ENCODE assay signal across 31 mouse cellular contexts in genomic region chr1:89296691-89297090, GRCm38 (mm10).
"Had no signal": no experiment of that assay in that cellular context is flagged by ENCODE, and none has a peak within 500 bp of the region (broad histone marks: within the 10 kb centered on the region; RNA-seq: fewer than 3 reads in every experiment).

No protein-coding gene starts in this region.

- H3K27ac ChIP-seq: limb, embryonic 10.5 days; limb, embryonic 12.5 days; limb, embryonic 13.5 days; limb, embryonic 15.5 days; liver, embryonic 12.5 days; liver, embryonic 13.5 days; liver, embryonic 14.5 days; liver, embryonic 15.5 days; lung, embryonic 15.5 days; macrophage; midbrain, embryonic 10.5 days; midbrain, embryonic 12.5 days; midbrain, embryonic 13.5 days; midbrain, embryonic 15.5 days had no signal

- H3K27me3 ChIP-seq: limb, embryonic 12.5 days; limb, embryonic 13.5 days; limb, embryonic 15.5 days; liver, embryonic 15.5 days; lung, embryonic 15.5 days; midbrain, embryonic 15.5 days had no signal

- H3K9me3 ChIP-seq: limb, embryonic 10.5 days; limb, embryonic 12.5 days; limb, embryonic 13.5 days; limb, embryonic 15.5 days; liver, embryonic 12.5 days; liver, embryonic 13.5 days; liver, embryonic 15.5 days; lung, embryonic 15.5 days; midbrain, embryonic 10.5 days; midbrain, embryonic 12.5 days; midbrain, embryonic 13.5 days; midbrain, embryonic 15.5 days had no signal

- DNase-seq: left cerebral cortex, postnatal 4 days; liver; liver, embryonic 13.5 days; liver, postnatal 0 days; lung, adult 18-20 months; lung, adult 2 months; lung, embryonic 14.5 days; lung, postnatal 10 days; lung, postnatal 14 days; lung, postnatal 36 days; lung, postnatal 4 days; midbrain, embryonic 14.5 days had no signal

- H3K36me3 ChIP-seq: limb, embryonic 10.5 days; limb, embryonic 12.5 days; limb, embryonic 13.5 days; limb, embryonic 15.5 days; liver, embryonic 12.5 days; liver, embryonic 13.5 days; liver, embryonic 15.5 days; lung, embryonic 15.5 days; midbrain, embryonic 10.5 days; midbrain, embryonic 12.5 days; midbrain, embryonic 13.5 days; midbrain, embryonic 15.5 days had no signal

- H3K9ac ChIP-seq: limb, embryonic 12.5 days; limb, embryonic 13.5 days; limb, embryonic 15.5 days; liver, embryonic 12.5 days; liver, embryonic 13.5 days; liver, embryonic 14.5 days; liver, embryonic 15.5 days; liver, postnatal 0 days; lung, embryonic 14.5 days; lung, embryonic 15.5 days; midbrain, embryonic 12.5 days; midbrain, embryonic 13.5 days; midbrain, embryonic 15.5 days had no signal

- H3K4me1 ChIP-seq: limb, embryonic 12.5 days; limb, embryonic 15.5 days; liver, embryonic 12.5 days; liver, embryonic 13.5 days; liver, embryonic 15.5 days; lung, embryonic 15.5 days; megakaryocyte, embryonic 14.5 days had no signal

- H3K4me3 ChIP-seq: limb, embryonic 10.5 days; limb, embryonic 12.5 days; limb, embryonic 13.5 days; limb, embryonic 15.5 days; liver, embryonic 12.5 days; liver, embryonic 13.5 days; liver, embryonic 15.5 days; lung, embryonic 15.5 days; megakaryocyte, embryonic 14.5 days; midbrain, embryonic 10.5 days; midbrain, embryonic 12.5 days; midbrain, embryonic 13.5 days; midbrain, embryonic 15.5 days; myocyte had no signal

- H3K4me2 ChIP-seq: limb, embryonic 12.5 days; limb, embryonic 13.5 days; limb, embryonic 15.5 days; liver, embryonic 11.5 days; liver, embryonic 12.5 days; liver, embryonic 13.5 days; liver, embryonic 15.5 days; lung, embryonic 14.5 days; lung, embryonic 15.5 days; midbrain, embryonic 11.5 days; midbrain, embryonic 12.5 days; midbrain, embryonic 13.5 days; midbrain, embryonic 15.5 days had no signal

- ATAC-seq: liver, embryonic 12.5 days; liver, postnatal 0 days; lung, postnatal 0 days; midbrain, embryonic 13.5 days; midbrain, embryonic 15.5 days; midbrain, embryonic 16.5 days had no signal
